Mouse (Mus musculus) adrenal gland, postnatal 14 days (tissue): ENCODE results near the gene Eif5a. TPM values are rescaled to one million over a fixed set of nuclear protein-coding genes. Genes with fewer than 3 reads are reported as not detected.
"Not testable (repeated sequence)": the region's sequence is repeated elsewhere in the genome, so short reads cannot be mapped to it uniquely, and the experiment has no call there.

Experiments used
- DNase-seq: peaks from one replicate; pipeline ENCODE4 v3.0.0; 2021; ENCODE audit warnings: mixed read lengths
- total RNA-seq: library from RNA; stranded (reverse); gene quantifications from 2 replicates; pipeline ENCODE4 v1.2.3, GENCODE M21; 2021

Eif5a gene
- total RNA-seq, 1 experiment from 2014 or later = 616 TPM

GRCm38 (mm10) chr11:69922796-69923195 lies 1.0 kb upstream of the Eif5a start:
- DNase-seq = peak; percentile 23

GRCm38 (mm10) chr11:69922012-69922756 lies 426 bp upstream of the Eif5a start:
- DNase-seq = peak; percentile 30

GRCm38 (mm10) chr11:69920266-69921031 lies 1.3 kb downstream of the Eif5a start:
- peak; percentile 79 for DNase-seq

DNA sequence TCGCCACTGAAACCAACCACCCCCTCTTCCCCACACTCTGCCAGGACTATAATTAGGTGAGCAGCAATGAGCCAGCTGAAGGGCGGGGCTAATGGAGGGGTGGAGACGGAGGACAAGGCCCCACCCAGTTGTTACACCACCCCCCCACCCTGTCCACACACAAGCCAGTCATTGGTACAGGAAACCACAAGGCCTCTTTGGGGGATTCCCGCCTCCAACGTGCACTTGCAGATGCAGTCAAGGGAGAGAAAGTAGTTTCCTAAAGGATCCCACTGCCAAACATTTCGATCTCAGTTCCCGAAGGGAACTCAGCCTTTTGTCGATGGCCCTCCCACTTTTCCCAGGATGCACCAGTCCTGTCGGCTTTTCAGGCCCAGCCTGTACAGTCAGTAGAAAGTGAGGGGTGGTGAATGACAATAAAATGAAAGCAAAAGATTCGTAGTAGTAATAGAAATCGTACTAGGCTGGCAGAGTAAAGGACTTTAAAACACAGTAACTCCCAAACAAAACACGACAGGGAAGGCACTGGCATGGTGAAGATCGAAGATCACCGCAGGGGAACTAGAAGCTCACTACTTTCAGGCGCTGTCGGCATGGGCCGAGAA lies 2.0 kb downstream of the Eif5a start:
- DNase-seq = peak; percentile 92

GRCm38 (mm10) chr11:69919053-69919452 lies 2.7 kb downstream of the Eif5a start:
- no peak for DNase-seq

GRCm38 (mm10) chr11:69918118-69918517 lies 3.6 kb downstream of the Eif5a start:
- DNase-seq = no peak

- no peak for DNase-seq
Observed at GRCm38 (mm10) chr11:69917379-69917948, 4.3 kb downstream of the Eif5a start.

GRCm38 (mm10) chr11:69916652-69917378 lies 4.9 kb downstream of the Eif5a start:
- DNase-seq = not testable (repeated sequence)

GRCm38 (mm10) chr11:69915667-69916627 lies 5.8 kb downstream of the Eif5a start:
- DNase-seq = no peak

DNA sequence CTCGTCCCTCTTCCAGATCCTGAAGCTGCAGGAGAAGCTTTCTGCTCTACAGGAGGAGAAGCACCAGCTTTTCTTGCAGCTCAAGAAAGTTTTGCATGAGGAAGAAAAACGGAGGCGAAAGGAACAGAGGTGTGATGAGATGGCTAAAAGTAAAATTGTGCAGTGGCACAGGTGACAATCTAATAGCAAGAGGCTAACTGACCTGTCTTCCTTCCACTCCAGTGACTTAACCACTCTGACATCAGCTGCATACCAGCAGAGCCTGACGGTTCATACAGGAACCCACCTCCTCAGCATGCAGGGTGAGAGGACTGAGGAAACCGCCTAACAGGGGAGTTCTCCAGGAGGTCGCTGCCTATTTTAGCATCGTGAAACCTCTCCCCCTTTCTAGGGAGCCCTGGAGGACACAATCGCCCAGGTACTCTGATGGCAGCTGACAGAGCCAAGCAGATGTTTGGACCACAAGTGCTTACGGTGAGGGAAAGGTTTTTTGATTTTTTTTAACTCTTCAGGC lies 6.8 kb downstream of the Eif5a start:
- no peak for DNase-seq

- DNase-seq = peak; percentile 58
Observed at GRCm38 (mm10) chr11:69914372-69914764, 7.4 kb downstream of the Eif5a start.

- DNase-seq = peak; percentile 95
Observed at GRCm38 (mm10) chr11:69913554-69914371, 8.0 kb downstream of the Eif5a start, which contains the start of gene Gps2. TSS of gene Gps2 (plus strand) at chr11:69913888.

- no peak for DNase-seq
Observed at GRCm38 (mm10) chr11:69912716-69913530, 8.8 kb downstream of the Eif5a start.

- no peak for DNase-seq
Observed at GRCm38 (mm10) chr11:69911701-69912100, 10.1 kb downstream of the Eif5a start.

- no peak for DNase-seq
Observed at GRCm38 (mm10) chr11:69910781-69911560, 10.8 kb downstream of the Eif5a start.

DNA sequence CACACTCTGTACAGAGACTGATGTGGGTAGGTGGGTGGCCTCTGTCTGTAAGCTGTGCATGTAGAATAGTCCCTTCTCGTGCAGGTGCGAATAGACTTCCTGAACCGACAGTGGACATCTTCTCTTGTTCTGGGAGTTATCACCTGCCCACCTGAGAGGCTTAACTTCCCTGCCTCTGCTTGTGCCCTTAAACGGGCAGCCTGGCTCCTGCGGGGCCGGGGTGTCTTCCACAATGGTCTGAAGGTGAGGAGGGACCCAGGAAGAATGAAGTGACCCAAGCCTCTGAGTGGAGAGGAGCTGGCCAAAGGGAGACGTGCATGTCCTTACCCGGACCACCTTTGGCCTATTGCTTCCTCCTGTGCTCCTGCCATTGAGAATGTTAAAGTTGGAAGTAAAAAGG lies 11.6 kb downstream of the Eif5a start:
- DNase-seq = no peak

GRCm38 (mm10) chr11:69909174-69909573 lies 12.6 kb downstream of the Eif5a start:
- no peak for DNase-seq

GRCm38 (mm10) chr11:69908645-69909044 lies 13.1 kb downstream of the Eif5a start:
- DNase-seq = no peak
